Mouse (Mus musculus) embryonic fibroblast, embryonic 13.5 days (primary cell): ENCODE results near the gene Rcc2. TPM values are rescaled to one million over a fixed set of nuclear protein-coding genes. Genes with fewer than 3 reads are reported as not detected.

Experiments used
- H3K27ac ChIP-seq: 2 replicates; pipeline ENCODE4 v1.5.1; 2012; ENCODE audit warnings: low read length, control low read depth, inconsistent platforms; ENCODE audit not compliant: insufficient read depth
- H3K4me1 ChIP-seq: 2 replicates; pipeline ENCODE4 v1.6.1; 2011; ENCODE audit warnings: low read length; ENCODE audit not compliant: control insufficient read depth, insufficient read depth
- H3K4me3 ChIP-seq: 2 replicates; pipeline ENCODE4 v1.5.1; 2011; ENCODE audit warnings: mild to moderate bottlenecking, control low read depth, low read length; ENCODE audit not compliant: insufficient read depth
- CTCF ChIP-seq: IDR thresholded peaks from 2 replicates; pipeline ENCODE4 v1.5.1; 2011; ENCODE audit warnings: mild to moderate bottlenecking, control low read depth, low read length, moderate library complexity, borderline replicate concordance; ENCODE audit not compliant: insufficient read depth
- POLR2A ChIP-seq: IDR thresholded peaks from 2 replicates; pipeline ENCODE4 v1.6.1; 2011; ENCODE audit warnings: low read depth, mild to moderate bottlenecking, control low read depth, low read length, moderate library complexity
- polyA plus RNA-seq: library from polyadenylated mRNA; stranded (reverse); fragments of >200 nt; gene quantifications from 2 replicates; pipeline ENCODE4 v1.2.4, GENCODE M21; 2011; ENCODE audit warnings: low read depth; ENCODE audit not compliant: missing spikeins, insufficient read length

Gene Rcc2
- polyA plus RNA-seq, 1 experiment, result 125 TPM

- TF ChIP-seq CTCF, result no peak
- no peak for TF ChIP-seq POLR2A
- no peak overlapping the region for H3K4me3 ChIP-seq
- no peak overlapping the region for H3K27ac ChIP-seq
- peaks cover 10% of the 10 kb centered on the region; the same call in 1 of the 2 replicates for H3K4me1 ChIP-seq
Observed at GRCm38 (mm10) chr4:140707615-140708014, 7.3 kb downstream of the Rcc2 start.

GRCm38 (mm10) chr4:140708297-140708927, 8.1 kb downstream of the Rcc2 start:
- Histone ChIP-seq H3K4me1 (peaks cover 10% of the 10 kb centered on the region; the same call in 1 of the 2 replicates), H3K4me3 (no peak overlapping the region), H3K27ac (no peak overlapping the region)
- no peak for TF ChIP-seq CTCF
- TF ChIP-seq POLR2A, result no peak

DNA sequence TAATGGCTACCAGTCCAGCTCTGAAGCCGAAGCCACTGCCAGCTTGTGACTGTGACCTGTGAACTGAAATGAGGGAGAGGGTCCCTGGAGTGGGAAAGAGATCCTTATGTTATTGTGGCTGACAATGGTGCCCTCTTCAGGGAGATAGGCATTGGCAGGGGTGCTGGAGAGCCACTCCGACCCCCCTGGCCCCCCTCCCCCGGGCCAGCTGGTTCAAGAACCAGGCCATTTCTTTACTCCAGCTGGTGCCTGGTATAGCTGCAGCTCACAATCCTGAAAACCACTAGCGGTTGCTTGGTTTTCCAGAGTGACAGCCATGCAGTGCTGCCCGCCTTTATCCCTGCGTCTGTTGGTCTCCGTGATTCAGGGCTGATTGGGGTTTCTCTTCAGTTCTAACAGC, 8.8 kb downstream of the Rcc2 start:
- H3K4me1 ChIP-seq, result peaks cover 5% of the 10 kb centered on the region; the same call in 1 of the 2 replicates
- TF ChIP-seq POLR2A (no peak), CTCF (no peak)
- H3K27ac ChIP-seq, result no peak overlapping the region
- H3K4me3 ChIP-seq, result no peak overlapping the region

DNA sequence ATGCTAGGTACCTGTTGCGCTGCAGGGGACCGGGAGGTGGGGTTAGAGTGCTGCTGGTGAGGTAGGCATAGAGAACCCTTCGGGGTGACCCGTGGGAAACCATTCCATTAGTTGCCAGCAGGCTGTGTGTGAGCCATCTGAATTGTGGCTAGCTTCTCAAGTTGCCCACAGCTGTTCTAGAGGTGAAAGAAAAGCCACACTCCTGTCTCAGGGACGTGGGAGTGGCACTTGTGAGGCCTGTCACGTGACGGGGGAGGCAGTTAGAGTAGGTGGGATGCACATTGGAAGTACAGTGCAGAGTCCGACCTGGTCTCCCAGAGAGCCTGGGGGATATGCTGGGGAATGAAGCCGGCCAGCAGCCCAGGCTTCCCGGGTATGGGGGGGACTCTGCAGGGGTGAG, 9.3 kb downstream of the Rcc2 start:
- TF ChIP-seq CTCF (no peak), POLR2A (no peak)
- Histone ChIP-seq H3K4me1 (0 out of 2 replicates have a peak, but pooled peaks cover 2% of the 10 kb centered on the region), H3K27ac (no peak overlapping the region), H3K4me3 (no peak overlapping the region)

DNA sequence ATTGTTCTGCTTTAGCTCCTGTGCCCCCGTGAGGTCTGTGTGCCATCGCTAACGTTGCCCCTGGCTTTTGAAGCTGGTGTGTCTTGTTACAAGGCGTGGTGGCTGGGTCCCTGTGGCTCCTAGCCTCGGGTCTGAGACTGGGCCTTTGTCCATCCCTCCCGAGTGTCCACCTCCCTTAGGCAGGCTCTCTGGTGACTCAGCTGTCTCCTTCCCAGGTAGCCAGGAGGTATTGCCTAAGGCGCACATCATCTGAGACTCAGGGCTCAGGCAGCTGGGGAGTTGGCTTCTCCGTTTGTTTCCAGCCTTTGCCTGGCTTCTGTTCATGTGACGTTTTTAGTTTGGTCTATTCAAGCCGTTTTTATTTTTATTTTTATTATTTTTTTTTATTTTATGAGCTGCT, 10.4 kb downstream of the Rcc2 start:
- H3K4me3 ChIP-seq, result no peak overlapping the region
- no peak for TF ChIP-seq CTCF
- no peak for TF ChIP-seq POLR2A
- no peaks in the 10 kb centered on the region for H3K4me1 ChIP-seq
- H3K27ac ChIP-seq, result no peak overlapping the region

DNA sequence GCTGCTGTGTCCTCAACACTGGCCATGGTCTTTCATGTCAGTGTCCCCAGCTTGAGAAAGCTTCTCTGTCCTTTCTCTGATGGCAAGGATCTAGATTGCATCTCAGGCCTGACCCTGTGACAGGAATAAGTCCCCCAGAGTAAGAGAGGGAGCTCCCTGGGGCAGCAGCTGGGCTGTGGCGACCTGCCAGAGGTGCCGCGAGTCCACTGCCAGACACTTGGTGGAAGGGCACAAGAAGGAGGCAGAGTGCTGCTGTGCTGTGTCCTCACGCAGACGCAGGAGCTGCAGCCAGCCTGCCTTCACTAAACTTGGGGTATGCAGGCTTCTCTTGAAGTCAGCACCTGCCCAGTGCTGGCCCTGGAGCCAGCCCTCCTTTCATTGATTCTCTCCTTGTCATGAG, 11.0 kb downstream of the Rcc2 start:
- H3K4me3 ChIP-seq, result no peak overlapping the region
- H3K4me1 ChIP-seq, result no peaks in the 10 kb centered on the region
- no peak for TF ChIP-seq CTCF
- no peak for TF ChIP-seq POLR2A
- H3K27ac ChIP-seq, result no peak overlapping the region

- Histone ChIP-seq H3K27ac (no peak overlapping the region), H3K4me1 (no peaks in the 10 kb centered on the region), H3K4me3 (no peak overlapping the region)
- TF ChIP-seq CTCF (peak; percentile 89), POLR2A (no peak)
Observed at GRCm38 (mm10) chr4:140713480-140714365, 13.4 kb downstream of the Rcc2 start.

DNA sequence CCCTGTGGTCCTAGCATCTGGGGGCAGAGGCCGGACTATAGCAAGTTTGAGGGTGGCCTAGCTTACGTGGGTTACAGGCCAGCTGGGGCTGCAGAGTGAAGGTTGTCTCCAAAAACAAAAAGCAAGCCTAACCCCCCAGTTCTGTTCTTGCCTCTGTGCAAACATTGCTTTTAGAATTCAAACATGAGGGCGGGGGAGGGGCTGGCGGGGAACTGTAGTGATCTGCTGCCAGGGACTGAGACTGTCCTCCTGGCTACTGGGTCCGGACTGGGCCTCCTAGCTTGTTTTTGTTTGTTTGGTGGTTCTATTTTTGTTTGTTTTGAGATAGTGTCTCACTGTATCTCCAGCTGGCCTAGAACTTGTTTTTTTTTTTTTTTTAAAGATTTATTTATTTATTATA, 14.2 kb downstream of the Rcc2 start:
- no peak overlapping the region for H3K4me3 ChIP-seq
- H3K27ac ChIP-seq, result no peak overlapping the region
- no peak for TF ChIP-seq CTCF
- TF ChIP-seq POLR2A, result no peak
- H3K4me1 ChIP-seq, result no peaks in the 10 kb centered on the region

- no peak overlapping the region for H3K27ac ChIP-seq
- TF ChIP-seq POLR2A (no peak), CTCF (no peak)
- H3K4me1 ChIP-seq, result no peaks in the 10 kb centered on the region
- H3K4me3 ChIP-seq, result no peak overlapping the region
Observed at GRCm38 (mm10) chr4:140716994-140717393, 16.7 kb downstream of the Rcc2 start.

GRCm38 (mm10) chr4:140718436-140718835, 18.1 kb downstream of the Rcc2 start:
- no peak overlapping the region for H3K4me3 ChIP-seq
- no peak for TF ChIP-seq CTCF
- no peak for TF ChIP-seq POLR2A
- no peak overlapping the region for H3K27ac ChIP-seq
- H3K4me1 ChIP-seq, result no peaks in the 10 kb centered on the region
